In genomic region chr8:103623781-103624434, GRCm38 (mm10) we compare ENCODE assay signal across 7 mouse cellular contexts.
DNase-seq lines count a peak whose midpoint lies in the region; ATAC-seq lines count a peak whose summit lies in the region.

No protein-coding gene starts in this region.

- H3K9ac ChIP-seq in midbrain, embryonic 15.5 days: no peak overlapping the region
- no peak overlapping the region for H3K9ac ChIP-seq in intestine, embryonic 16.5 days (ENCODE audit: low read depth, low read length)

- H3K27ac ChIP-seq in embryonic facial prominence, embryonic 10.5 days (replicated peaks): no peak overlapping the region
- peak overlapping the region; percentile 65; the same call in 1 of the 2 replicates for H3K27ac ChIP-seq in midbrain, embryonic 15.5 days
- H3K27ac ChIP-seq in intestine, embryonic 16.5 days (ENCODE audit: low read length): no peak overlapping the region

- no peaks in the 10 kb centered on the region for H3K36me3 ChIP-seq in embryonic facial prominence, embryonic 10.5 days (replicated peaks)
- H3K36me3 ChIP-seq in midbrain, embryonic 15.5 days (replicated peaks): no peaks in the 10 kb centered on the region
- H3K36me3 ChIP-seq in intestine, embryonic 16.5 days (ENCODE audit: control insufficient read depth, insufficient read depth, low read length): no peaks in the 10 kb centered on the region

- H3K4me3 ChIP-seq in embryonic facial prominence, embryonic 10.5 days: no peak overlapping the region
- H3K4me3 ChIP-seq in midbrain, embryonic 15.5 days: no peak overlapping the region
- no peak overlapping the region for H3K4me3 ChIP-seq in intestine, embryonic 16.5 days (ENCODE audit: low read length)

- H3K27me3 ChIP-seq in embryonic facial prominence, embryonic 10.5 days (replicated peaks; ENCODE audit: low read depth, poor library complexity, severe bottlenecking): no peaks in the 10 kb centered on the region
- H3K27me3 ChIP-seq in midbrain, embryonic 15.5 days (replicated peaks): no peaks in the 10 kb centered on the region
- H3K27me3 ChIP-seq in intestine, embryonic 16.5 days (replicated peaks; ENCODE audit: control insufficient read depth, insufficient read depth, low read length): no peaks in the 10 kb centered on the region

- peak; percentile 82 for ATAC-seq in cerebellum, adult (ENCODE audit: insufficient number of reproducible peaks, low FRiP score, low TSS enrichment)
- peak; percentile 97 for ATAC-seq in midbrain, embryonic 15.5 days (replicated peaks)
- ATAC-seq in intestine, embryonic 16.5 days: no peak

- H3K9me3 ChIP-seq in embryonic facial prominence, embryonic 10.5 days: no peaks in the 10 kb centered on the region
- no peaks in the 10 kb centered on the region for H3K9me3 ChIP-seq in midbrain, embryonic 15.5 days
- no peaks in the 10 kb centered on the region for H3K9me3 ChIP-seq in intestine, embryonic 16.5 days (ENCODE audit: control insufficient read depth, low read length)

- H3K4me1 ChIP-seq in embryonic facial prominence, embryonic 10.5 days: peaks cover 12% of the 10 kb centered on the region
- H3K4me1 ChIP-seq in midbrain, embryonic 15.5 days: peaks cover 18% of the 10 kb centered on the region
- H3K4me1 ChIP-seq in intestine, embryonic 16.5 days (ENCODE audit: control insufficient read depth, insufficient read depth, low read length): no peaks in the 10 kb centered on the region

- DNase-seq in embryonic facial prominence, embryonic 10.5 days (ENCODE audit: low spot score): peak; percentile 65
- DNase-seq in layer of hippocampus, adult 11-12 months (ENCODE audit: low spot score): peak; percentile 64
- no peak for DNase-seq in testis, postnatal 10 days (ENCODE audit: low spot score)
- no peak for DNase-seq in ovary, postnatal 10 days (ENCODE audit: low spot score)

- H3K4me2 ChIP-seq in midbrain, embryonic 15.5 days: no peak overlapping the region
- H3K4me2 ChIP-seq in intestine, embryonic 16.5 days (ENCODE audit: low read depth, low read length): no peak overlapping the region

- WGBS in embryonic facial prominence, embryonic 10.5 days: 38% methylated on average over 3 of the region's 3 CpGs
- 27% methylated on average over 3 of the region's 3 CpGs for WGBS in midbrain, embryonic 15.5 days
- 67% methylated on average over 3 of the region's 3 CpGs for WGBS in intestine, embryonic 16.5 days

Comparison
In these comparisons a context has a peak if more than half of its experiments do, and no peak if none do; other contexts are left out.
1. DNase-seq: peak in embryonic facial prominence, embryonic 10.5 days (single experiment) and layer of hippocampus, adult 11-12 months (single experiment); none in testis, postnatal 10 days (single experiment) and ovary, postnatal 10 days (single experiment).